Comparison of ENCODE assay signal across 8 mouse cellular contexts in genomic region chr2:119019131-119019530, GRCm38 (mm10). TPM values are rescaled to one million over a fixed set of nuclear protein-coding genes. Genes with fewer than 3 reads are reported as not detected.
DNase-seq lines count a peak whose midpoint lies in the region; ATAC-seq lines count a peak whose summit lies in the region.

No protein-coding gene starts in this region.

- 0 out of 2 replicates have a peak overlapping the region, but pooled peaks have one; percentile 23 for H3K9ac ChIP-seq in kidney, embryonic 14.5 days (ENCODE audit: low read depth, low read length)
- H3K9ac ChIP-seq in heart, embryonic 15.5 days: no peak overlapping the region
- H3K9ac ChIP-seq in midbrain, embryonic 12.5 days (replicated peaks): no peak overlapping the region

- no peaks in the 10 kb centered on the region for H3K27me3 ChIP-seq in kidney, embryonic 14.5 days (ENCODE audit: control insufficient read depth, insufficient read depth, low read length)
- no peaks in the 10 kb centered on the region for H3K27me3 ChIP-seq in heart, embryonic 15.5 days
- no peaks in the 10 kb centered on the region for H3K27me3 ChIP-seq in midbrain, embryonic 12.5 days

- peaks cover 4% of the 10 kb centered on the region; the same call in 1 of the 2 replicates for H3K9me3 ChIP-seq in kidney, embryonic 14.5 days (ENCODE audit: control insufficient read depth, low read length)
- no peaks in the 10 kb centered on the region for H3K9me3 ChIP-seq in heart, embryonic 15.5 days (replicated peaks)
- 0 out of 2 replicates have a peak, but pooled peaks cover 3% of the 10 kb centered on the region for H3K9me3 ChIP-seq in midbrain, embryonic 12.5 days

- ATAC-seq in kidney, embryonic 14.5 days (ENCODE audit: low FRiP score, low TSS enrichment): peak; percentile 57; the same call in 1 of the 2 replicates
- ATAC-seq in heart, embryonic 15.5 days (replicated peaks; ENCODE audit: insufficient number of reproducible peaks, insufficient read depth, low FRiP score, low read depth): no peak
- peak; percentile 69 for ATAC-seq in midbrain, embryonic 12.5 days (ENCODE audit: low FRiP score, low read depth)

- peak overlapping the region; percentile 71; the same call in 1 of the 2 replicates for H3K27ac ChIP-seq in kidney, embryonic 14.5 days (ENCODE audit: low read depth, low read length)
- H3K27ac ChIP-seq in heart, embryonic 15.5 days: peak overlapping the region; percentile 59
- H3K27ac ChIP-seq in midbrain, embryonic 12.5 days (replicated peaks): peak overlapping the region; percentile 43

- intact Hi-C loops in left cerebral cortex, postnatal 14 days (cut with DNase I): no loop called here

- 9% methylated on average over 5 of the region's 5 CpGs for WGBS in kidney, embryonic 14.5 days
- WGBS in heart, embryonic 15.5 days: 24% methylated on average over 5 of the region's 5 CpGs
- 19% methylated on average over 5 of the region's 5 CpGs for whole genome bisulfite sequencing in midbrain, embryonic 12.5 days

- no peak overlapping the region for H3K4me3 ChIP-seq in kidney, embryonic 14.5 days (ENCODE audit: low read length)
- H3K4me3 ChIP-seq in heart, embryonic 15.5 days: no peak overlapping the region
- no peak overlapping the region for H3K4me3 ChIP-seq in midbrain, embryonic 12.5 days

- peak overlapping the region; percentile 32; the same call in 1 of the 2 replicates for H3K4me2 ChIP-seq in kidney, embryonic 14.5 days (replicated peaks; ENCODE audit: low read depth, low read length)
- peak overlapping the region; percentile 16 for H3K4me2 ChIP-seq in heart, embryonic 15.5 days
- peak overlapping the region; percentile 20 for H3K4me2 ChIP-seq in midbrain, embryonic 12.5 days (replicated peaks)

- peaks cover 11% of the 10 kb centered on the region; the same call in 1 of the 2 replicates for H3K4me1 ChIP-seq in kidney, embryonic 14.5 days (ENCODE audit: control insufficient read depth, insufficient read depth, low read length)
- H3K4me1 ChIP-seq in heart, embryonic 15.5 days (replicated peaks): peaks cover 19% of the 10 kb centered on the region
- peaks cover 8% of the 10 kb centered on the region; the same call in 1 of the 2 replicates for H3K4me1 ChIP-seq in midbrain, embryonic 12.5 days

- DNase-seq in kidney, postnatal 14 days: no peak
- DNase-seq in ZHBTc4 (ENCODE audit: low read depth, low spot score): peak; percentile 69
- no peak for DNase-seq in cerebellum, adult 9-11 months
- no peak for DNase-seq in layer of hippocampus, adult 18-20 months (ENCODE audit: low spot score in 2 of 2)
- no peak for DNase-seq in left cerebral cortex, postnatal 14 days (ENCODE audit: low spot score in 2 of 2)

- H3K36me3 ChIP-seq in kidney, embryonic 14.5 days (ENCODE audit: control insufficient read depth, insufficient read depth, low read length): peaks cover 22% of the 10 kb centered on the region
- peaks cover 41% of the 10 kb centered on the region for H3K36me3 ChIP-seq in heart, embryonic 15.5 days
- H3K36me3 ChIP-seq in midbrain, embryonic 12.5 days: peaks cover 36% of the 10 kb centered on the region

RNA-seq across cellular contexts. Expression of gene Ccdc32, which starts 10.1 kb away (rescaled TPM):
- 19.9 and 22.0 TPM in 2 replicates for polyA plus RNA-seq in kidney, embryonic 14.5 days (2014; fragmentation: Nextera tagmentation; extraction: Ambion mirVana)
- 16.8 and 17.7 TPM in 2 replicates for polyA plus RNA-seq in heart, embryonic 15.5 days (2015; fragmentation: Nextera tagmentation; extraction: Ambion mirVana)
- 26.1 and 28.2 TPM in 2 replicates for polyA plus RNA-seq in midbrain, embryonic 12.5 days (2016; fragmentation: Nextera tagmentation; extraction: Ambion mirVana)
- 10 to 100 TPM; 55.6 to 56.3 TPM for total RNA-seq in layer of hippocampus, adult 18-20 months (2021)
- total RNA-seq in left cerebral cortex, postnatal 14 days (2021): 10 to 100 TPM; 60.2 TPM

RNA-seq across cellular contexts. Expression of gene Rpusd2, which starts 15.5 kb away (rescaled TPM):
- polyA plus RNA-seq in kidney, embryonic 14.5 days (2014; fragmentation: Nextera tagmentation; extraction: Ambion mirVana): 5.8 and 6.0 TPM in 2 replicates
- 2.9 and 3.8 TPM in 2 replicates for polyA plus RNA-seq in heart, embryonic 15.5 days (2015; fragmentation: Nextera tagmentation; extraction: Ambion mirVana)
- polyA plus RNA-seq in midbrain, embryonic 12.5 days (2016; fragmentation: Nextera tagmentation; extraction: Ambion mirVana): 7.4 and 7.5 TPM in 2 replicates
- total RNA-seq in layer of hippocampus, adult 18-20 months (2021): 1 to 10 TPM; 7.6 to 9.0 TPM
- total RNA-seq in left cerebral cortex, postnatal 14 days (2021): 1 to 10 TPM; 5.5 to 6.6 TPM

RNA-seq across cellular contexts. Expression of gene Knl1, which starts 27.8 kb away (rescaled TPM):
- polyA plus RNA-seq in kidney, embryonic 14.5 days (2014; fragmentation: Nextera tagmentation; extraction: Ambion mirVana): 48.3 and 49.1 TPM in 2 replicates
- polyA plus RNA-seq in heart, embryonic 15.5 days (2015; fragmentation: Nextera tagmentation; extraction: Ambion mirVana): 31.3 and 36.2 TPM in 2 replicates
- 60.3 and 61.9 TPM in 2 replicates for polyA plus RNA-seq in midbrain, embryonic 12.5 days (2016; fragmentation: Nextera tagmentation; extraction: Ambion mirVana)
- under 1 TPM; 0.05 to 0.07 TPM for total RNA-seq in layer of hippocampus, adult 18-20 months (2021)
- under 1 TPM; 0.29 to 0.63 TPM for total RNA-seq in left cerebral cortex, postnatal 14 days (2021)
